Mouse (Mus musculus): ENCODE data around the gene Klhdc1.
A peak's percentile ranks its signal among the peaks of the same experiment; 100 is the strongest.

Klhdc1 gene

GRCm38 (mm10) chr12:69229251-69229650 is 11.7 kb upstream of the Klhdc1 start:
- DNase-seq = no peak

GRCm38 (mm10) chr12:69235782-69236181 is 5.2 kb upstream of the Klhdc1 start:
- DNase-seq = no peak

GRCm38 (mm10) chr12:69238284-69238683 is 2.7 kb upstream of the Klhdc1 start:
- no peak for DNase-seq

- no peak for DNase-seq
These were observed 412 bp downstream of the Klhdc1 start for GRCm38 (mm10) chr12:69241405-69241770.

- DNase-seq = peak; percentile 83
These were observed 925 bp downstream of the Klhdc1 start for GRCm38 (mm10) chr12:69241771-69242431.

GRCm38 (mm10) chr12:69249766-69250165 is 8.8 kb downstream of the Klhdc1 start:
- no peak for DNase-seq

GRCm38 (mm10) chr12:69250756-69251155 is 9.8 kb downstream of the Klhdc1 start:
- no peak for DNase-seq

- DNase-seq = no peak
These were observed 12.8 kb downstream of the Klhdc1 start for GRCm38 (mm10) chr12:69253806-69254205.

- no peak for DNase-seq
These were observed 16.9 kb downstream of the Klhdc1 start for GRCm38 (mm10) chr12:69257836-69258235.

- DNase-seq = no peak
These were observed 21.3 kb downstream of the Klhdc1 start for GRCm38 (mm10) chr12:69262251-69262650.

GRCm38 (mm10) chr12:69265031-69265430 is 24.1 kb downstream of the Klhdc1 start:
- DNase-seq = no peak

GRCm38 (mm10) chr12:69267956-69268632 is 27.1 kb downstream of the Klhdc1 start:
- no peak for DNase-seq

- DNase-seq = no peak
These were observed 28.0 kb downstream of the Klhdc1 start for GRCm38 (mm10) chr12:69268956-69269355.

GRCm38 (mm10) chr12:69279931-69280469 is 39.0 kb downstream of the Klhdc1 start:
- DNase-seq = no peak

- DNase-seq = no peak
These were observed 39.9 kb downstream of the Klhdc1 start for GRCm38 (mm10) chr12:69280915-69281314.

GRCm38 (mm10) chr12:69283146-69283545 is 42.2 kb downstream of the Klhdc1 start:
- DNase-seq = no peak

GRCm38 (mm10) chr12:69287535-69287934 is 46.6 kb downstream of the Klhdc1 start:
- no peak for DNase-seq

GRCm38 (mm10) chr12:69288699-69289098 is 47.7 kb downstream of the Klhdc1 start:
- no peak for DNase-seq

GRCm38 (mm10) chr12:69292401-69292800 is 51.4 kb downstream of the Klhdc1 start:
- no peak for DNase-seq

GRCm38 (mm10) chr12:69293815-69294214 is 52.8 kb downstream of the Klhdc1 start:
- no peak for DNase-seq

GRCm38 (mm10) chr12:69294936-69295335 is 54.0 kb downstream of the Klhdc1 start:
- no peak for DNase-seq

- DNase-seq = no peak
These were observed 54.7 kb downstream of the Klhdc1 start for GRCm38 (mm10) chr12:69295651-69296050.

GRCm38 (mm10) chr12:69296511-69297410 is 55.8 kb downstream of the Klhdc1 start, which contains the start of gene Klhdc2:
TSS of gene Klhdc2 (plus strand) at chr12:69296681.
- DNase-seq = peak; percentile 90

All from right cerebral cortex, postnatal 25 days (tissue).